Mouse (Mus musculus) liver, embryonic 15.5 days (tissue): ENCODE results near the gene Lrrk1. TPM values are rescaled to one million over a fixed set of nuclear protein-coding genes. Genes with fewer than 3 reads are reported as not detected.

Experiments
- ATAC-seq: fragments of 200-750 bp; cut with Nextera tagmentation; 2 replicates; pipeline ENCODE4 v1.8.0; 2017; ENCODE audit warnings: moderate number of reproducible peaks, mild to moderate bottlenecking, moderate library complexity; ENCODE audit not compliant: insufficient read depth
- H3K27ac ChIP-seq: fragments of 300-500 bp; sonication (generic); replicated peaks from 2 replicates; pipeline ENCODE4 v1.5.1; 2015; ENCODE audit warnings: mild to moderate bottlenecking, inconsistent platforms
- H3K27me3 ChIP-seq: fragments of 300-500 bp; sonication (generic); 2 replicates; pipeline ENCODE4 v1.6.1; 2015; ENCODE audit warnings: mild to moderate bottlenecking, inconsistent platforms
- H3K36me3 ChIP-seq: fragments of 300-500 bp; sonication (generic); replicated peaks from 2 replicates; pipeline ENCODE4 v1.6.1; 2015; ENCODE audit warnings: moderate library complexity, mild to moderate bottlenecking, inconsistent platforms
- H3K4me1 ChIP-seq: fragments of 300-500 bp; sonication (generic); replicated peaks from 2 replicates; pipeline ENCODE4 v1.6.1; 2015; ENCODE audit warnings: inconsistent platforms
- H3K4me2 ChIP-seq: fragments of 300-500 bp; sonication (generic); 2 replicates; pipeline ENCODE4 v1.6.1; 2015; ENCODE audit warnings: moderate library complexity, mild to moderate bottlenecking, inconsistent platforms
- H3K4me3 ChIP-seq: fragments of 300-500 bp; sonication (generic); replicated peaks from 2 replicates; pipeline ENCODE4 v1.5.1; 2015; ENCODE audit warnings: mild to moderate bottlenecking, inconsistent platforms
- H3K9ac ChIP-seq: fragments of 300-500 bp; sonication (generic); 2 replicates; pipeline ENCODE4 v1.6.1; 2015; ENCODE audit warnings: moderate library complexity, mild to moderate bottlenecking, inconsistent platforms
- H3K9me3 ChIP-seq: fragments of 300-500 bp; sonication (generic); replicated peaks from 2 replicates; pipeline ENCODE4 v1.6.1; 2016; ENCODE audit warnings: inconsistent platforms
- WGBS: fragments of 180-500 bp; shearing (Covaris S2); methylation state at CpG from one replicate; pipeline ENCODE4 v1.1.7; 2015; ENCODE audit warnings: mixed read lengths; ENCODE audit not compliant: insufficient replicate concordance; 5-methylcytosine and 5-hydroxymethylcytosine counted together
- polyA plus RNA-seq: library from polyadenylated mRNA; unstranded; fragments of >200 nt; fragmentation: Nextera tagmentation; extraction: Ambion mirVana; gene quantifications from 2 replicates; pipeline ENCODE4 v1.2.1, GENCODE M21; 2015

The Lrrk1 gene
- polyA plus RNA-seq, 1 experiment from 2014 or later = 4.7 TPM

GRCm38 (mm10) chr7:66184026-66184425 is 204.1 kb downstream of the Lrrk1 start:
- Histone ChIP-seq H3K9ac (no peak overlapping the region), H3K27me3 (0 out of 2 replicates have a peak, but pooled peaks cover 4% of the 10 kb centered on the region)

GRCm38 (mm10) chr7:66183404-66183803 is 204.7 kb downstream of the Lrrk1 start:
- 71% methylated on average over 8 of the region's 8 CpGs for WGBS
- no peak for ATAC-seq
- H3K4me1 ChIP-seq = peaks cover 51% of the 10 kb centered on the region

More at GRCm38 (mm10) chr7:66184026-66184425, 204.1 kb downstream of the Lrrk1 start:
- Histone ChIP-seq H3K4me2 (no peak overlapping the region), H3K4me3 (no peak overlapping the region), H3K4me1 (peaks cover 52% of the 10 kb centered on the region), H3K36me3 (no peaks in the 10 kb centered on the region), H3K9me3 (no peaks in the 10 kb centered on the region), H3K27ac (no peak overlapping the region)
- ATAC-seq = no peak
- 58% methylated on average over 4 of the region's 4 CpGs for WGBS

GRCm38 (mm10) chr7:66182075-66182715 is 206.0 kb downstream of the Lrrk1 start:
- Histone ChIP-seq H3K9me3 (no peaks in the 10 kb centered on the region), H3K36me3 (no peaks in the 10 kb centered on the region), H3K9ac (no peak overlapping the region), H3K27ac (no peak overlapping the region), H3K4me2 (no peak overlapping the region), H3K27me3 (0 out of 2 replicates have a peak, but pooled peaks cover 4% of the 10 kb centered on the region), H3K4me3 (no peak overlapping the region), H3K4me1 (peaks cover 44% of the 10 kb centered on the region)
- ATAC-seq = no peak
- WGBS = 78% methylated on average over 7 of the region's 7 CpGs

More at GRCm38 (mm10) chr7:66183404-66183803, 204.7 kb downstream of the Lrrk1 start:
- Histone ChIP-seq H3K4me3 (no peak overlapping the region), H3K27ac (no peak overlapping the region), H3K27me3 (0 out of 2 replicates have a peak, but pooled peaks cover 4% of the 10 kb centered on the region), H3K36me3 (no peaks in the 10 kb centered on the region), H3K9me3 (no peaks in the 10 kb centered on the region), H3K9ac (no peak overlapping the region), H3K4me2 (no peak overlapping the region)

- ATAC-seq = no peak
- Histone ChIP-seq H3K36me3 (peaks cover 2% of the 10 kb centered on the region; the same call in 1 of the 2 replicates), H3K27me3 (0 out of 2 replicates have a peak, but pooled peaks cover 4% of the 10 kb centered on the region), H3K9ac (no peak overlapping the region), H3K4me1 (peaks cover 45% of the 10 kb centered on the region), H3K9me3 (no peaks in the 10 kb centered on the region), H3K4me3 (no peak overlapping the region), H3K4me2 (no peak overlapping the region), H3K27ac (no peak overlapping the region)
- WGBS = 72% methylated on average over 10 of the region's 10 CpGs
Measured at GRCm38 (mm10) chr7:66180711-66181365, 207.3 kb downstream of the Lrrk1 start.

- Histone ChIP-seq H3K4me1 (peaks cover 46% of the 10 kb centered on the region), H3K27me3 (0 out of 2 replicates have a peak, but pooled peaks cover 4% of the 10 kb centered on the region), H3K4me3 (no peak overlapping the region), H3K36me3 (peaks cover 8% of the 10 kb centered on the region; the same call in 1 of the 2 replicates), H3K4me2 (no peak overlapping the region), H3K27ac (no peak overlapping the region), H3K9ac (no peak overlapping the region), H3K9me3 (no peaks in the 10 kb centered on the region)
- 25% methylated on average over 3 of the region's 3 CpGs for WGBS
- ATAC-seq = no peak
Measured at GRCm38 (mm10) chr7:66180260-66180659, 207.9 kb downstream of the Lrrk1 start.

- Histone ChIP-seq H3K9me3 (no peaks in the 10 kb centered on the region), H3K4me3 (no peak overlapping the region), H3K4me2 (no peak overlapping the region), H3K27ac (no peak overlapping the region), H3K27me3 (0 out of 2 replicates have a peak, but pooled peaks cover 4% of the 10 kb centered on the region), H3K36me3 (peaks cover 11% of the 10 kb centered on the region; the same call in 1 of the 2 replicates), H3K9ac (no peak overlapping the region), H3K4me1 (peaks cover 46% of the 10 kb centered on the region)
- WGBS = 50% methylated on average over 7 of the region's 7 CpGs
- no peak for ATAC-seq
Measured at GRCm38 (mm10) chr7:66179711-66180110, 208.4 kb downstream of the Lrrk1 start.

GRCm38 (mm10) chr7:66179120-66179581 is 209.0 kb downstream of the Lrrk1 start:
- Histone ChIP-seq H3K4me2 (no peak overlapping the region), H3K4me3 (no peak overlapping the region), H3K27ac (no peak overlapping the region), H3K9ac (no peak overlapping the region), H3K27me3 (0 out of 2 replicates have a peak, but pooled peaks cover 4% of the 10 kb centered on the region), H3K36me3 (peaks cover 17% of the 10 kb centered on the region), H3K4me1 (peaks cover 43% of the 10 kb centered on the region), H3K9me3 (no peaks in the 10 kb centered on the region)
- ATAC-seq = no peak
- 29% methylated on average over 10 of the region's 10 CpGs for WGBS

- H3K4me3 ChIP-seq = no peak overlapping the region
- 78% methylated on average over 6 of the region's 6 CpGs for WGBS
- no peak overlapping the region for H3K27ac ChIP-seq
- 0 out of 2 replicates have a peak, but pooled peaks cover 4% of the 10 kb centered on the region for H3K27me3 ChIP-seq
- no peaks in the 10 kb centered on the region for H3K9me3 ChIP-seq
- no peak overlapping the region for H3K9ac ChIP-seq
- H3K36me3 ChIP-seq = peaks cover 25% of the 10 kb centered on the region
- H3K4me2 ChIP-seq = no peak overlapping the region
- no peak for ATAC-seq
- peaks cover 33% of the 10 kb centered on the region for H3K4me1 ChIP-seq
Measured at GRCm38 (mm10) chr7:66178101-66178500, 210.0 kb downstream of the Lrrk1 start.

- H3K9me3 ChIP-seq = no peaks in the 10 kb centered on the region
- peak; percentile 56 for ATAC-seq
- WGBS = 17% methylated on average over 4 of the region's 4 CpGs
- peaks cover 33% of the 10 kb centered on the region for H3K4me1 ChIP-seq
- H3K36me3 ChIP-seq = peaks cover 37% of the 10 kb centered on the region
- H3K4me3 ChIP-seq = no peak overlapping the region
- no peak overlapping the region for H3K9ac ChIP-seq
- 0 out of 2 replicates have a peak, but pooled peaks cover 4% of the 10 kb centered on the region for H3K27me3 ChIP-seq
- H3K27ac ChIP-seq = no peak overlapping the region
- no peak overlapping the region for H3K4me2 ChIP-seq
Measured at GRCm38 (mm10) chr7:66176929-66177328, 211.2 kb downstream of the Lrrk1 start.
